Mouse (Mus musculus): ENCODE results near the gene Yeats2.

DNA sequence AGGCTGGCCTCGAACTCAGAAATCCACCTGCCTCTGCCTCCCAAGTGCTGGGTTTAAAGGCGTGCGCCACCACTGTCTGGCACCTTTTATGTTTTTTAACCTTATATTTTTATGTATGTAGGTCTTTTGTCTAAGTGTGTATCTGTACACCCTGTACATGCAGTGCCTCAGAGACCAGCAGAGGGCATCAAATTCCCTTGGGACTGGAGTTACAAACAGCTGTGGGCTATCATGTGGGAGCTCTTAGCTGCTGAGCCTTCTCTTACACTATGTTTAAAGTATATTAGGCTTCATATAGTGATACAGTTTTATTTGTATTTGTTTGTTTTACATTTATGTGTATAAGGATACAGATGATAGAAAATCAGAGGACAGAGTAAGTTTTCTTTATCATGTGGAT is 54.7 kb downstream of the Yeats2 start:
- TF ChIP-seq CTCF (conservative IDR thresholded peaks at IDR 0.05; ENCODE audit: low read length) (peak; percentile 37), POU5F1 (IDR thresholded peaks at IDR 0.05; ENCODE audit: borderline replicate concordance, low read length) (no peak)

All from E14TG2a.4 (cell line).